Mouse (Mus musculus) frontal cortex, postnatal 14 days (tissue): Measurements from ENCODE around the gene Diexf.

ENCODE experiments used
- DNase-seq, 2 experiments: peaks; one replicate each; pipeline ENCODE4 v3.0.0; 2022; ENCODE audit warnings: low spot score in 2 of 2

The Diexf gene

DNA sequence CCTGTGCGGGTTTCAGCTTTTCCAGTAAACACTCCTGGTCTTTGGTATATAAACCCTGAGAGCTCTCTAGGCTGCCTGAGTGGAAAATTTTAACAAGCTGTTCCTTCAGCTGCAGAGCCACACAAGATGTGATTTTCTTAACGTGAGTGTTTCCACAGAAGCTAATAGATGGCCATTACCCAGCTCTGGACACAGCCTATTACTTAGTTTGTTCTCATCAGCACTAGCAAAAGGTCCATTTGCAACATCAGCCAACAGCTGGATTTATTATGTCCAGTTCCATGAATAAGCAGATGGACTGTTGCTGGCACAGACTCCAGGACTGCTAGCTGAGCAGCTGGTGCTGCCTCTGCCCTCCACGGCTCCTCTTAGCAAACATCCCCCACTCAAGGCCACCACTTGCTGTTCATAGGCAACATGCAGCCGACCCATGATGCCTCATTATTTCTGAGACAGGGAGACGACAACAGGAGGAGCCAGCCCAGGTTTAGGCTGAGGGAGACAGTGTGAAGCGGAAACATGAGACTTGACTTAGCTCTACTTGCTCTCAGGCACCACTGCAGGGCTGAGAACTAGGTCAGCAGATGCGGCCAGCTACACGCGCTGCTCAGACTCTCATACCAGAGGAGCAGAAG is 43.1 kb downstream of the Diexf start:
- no peak for DNase-seq

DNA sequence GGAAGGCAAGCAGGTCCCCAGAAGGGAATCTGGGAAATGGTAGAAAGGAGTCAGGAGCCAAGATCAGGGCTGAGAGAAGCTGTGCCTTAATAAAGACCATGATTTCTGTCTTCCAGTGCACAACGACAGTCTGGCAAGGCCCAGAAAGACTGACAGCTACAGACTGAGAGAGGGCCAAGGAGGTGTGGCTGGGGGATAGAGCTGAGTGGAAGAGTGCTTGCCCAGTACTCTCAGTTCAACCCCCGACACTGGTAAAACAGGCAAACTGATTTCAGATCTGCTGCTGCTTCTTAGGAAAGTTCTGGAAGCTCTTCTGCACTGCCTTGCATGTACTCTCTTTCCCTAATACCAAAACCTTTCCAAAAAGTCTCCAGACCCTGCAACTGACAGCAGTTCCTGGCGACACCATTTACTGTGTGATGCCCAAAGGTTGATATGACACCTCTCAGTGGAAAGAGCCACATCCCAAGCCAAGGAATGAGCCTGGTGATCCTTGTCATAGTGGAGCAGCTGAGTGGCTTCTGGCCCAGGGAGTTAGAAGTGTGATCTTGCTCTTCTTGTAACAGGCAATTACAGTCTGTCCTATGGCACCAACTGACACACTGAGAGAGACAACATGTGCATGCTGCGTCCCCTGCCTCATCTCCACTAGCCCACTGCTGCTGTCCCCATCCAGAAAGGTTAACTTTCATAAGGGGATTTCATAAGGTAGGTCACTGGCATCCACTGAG is 43.8 kb downstream of the Diexf start:
- DNase-seq, result no peak

DNA sequence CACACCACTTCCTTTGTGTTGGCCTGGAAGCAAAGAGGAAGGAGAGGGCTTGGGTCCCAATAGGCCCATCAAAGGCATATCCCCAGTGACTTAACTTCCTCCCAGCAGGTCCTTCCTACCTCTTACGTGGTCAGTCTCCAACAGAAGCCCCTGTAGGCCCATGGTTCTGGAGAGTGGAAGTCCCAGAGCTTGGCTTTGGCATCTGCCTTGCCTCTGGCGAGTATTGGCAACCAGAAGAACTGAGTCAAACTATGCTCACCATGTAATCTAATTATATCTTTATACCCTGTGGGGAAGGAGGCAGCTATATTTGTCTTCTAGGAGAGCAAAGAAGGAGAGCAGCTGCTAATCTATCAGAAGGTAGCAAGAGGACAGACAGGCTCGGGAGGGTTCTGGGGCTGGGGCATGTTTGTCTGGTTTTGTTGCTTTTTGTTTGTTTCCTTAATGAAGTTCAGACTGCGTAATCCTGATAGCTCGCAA is 44.5 kb downstream of the Diexf start:
- no peak for DNase-seq

DNA sequence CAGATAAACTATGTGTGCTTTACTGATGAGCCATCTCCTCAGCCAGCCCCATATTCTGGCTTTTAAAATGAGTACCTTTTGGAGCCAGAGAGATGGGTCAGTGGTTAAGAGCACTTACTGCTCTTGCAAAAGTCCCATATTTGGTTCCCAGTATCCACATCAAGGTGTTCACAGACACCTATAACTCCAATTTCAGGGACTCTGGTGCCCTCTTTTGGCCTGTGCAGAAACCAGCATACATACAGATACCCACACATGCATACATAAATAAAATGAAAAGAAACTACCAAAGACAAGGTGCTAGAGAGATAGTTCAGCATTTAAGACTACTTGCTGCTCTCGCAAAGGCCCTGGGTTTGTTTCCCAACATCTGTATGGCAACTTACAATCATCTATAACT is 46.1 kb downstream of the Diexf start:
- DNase-seq, result no peak

DNA sequence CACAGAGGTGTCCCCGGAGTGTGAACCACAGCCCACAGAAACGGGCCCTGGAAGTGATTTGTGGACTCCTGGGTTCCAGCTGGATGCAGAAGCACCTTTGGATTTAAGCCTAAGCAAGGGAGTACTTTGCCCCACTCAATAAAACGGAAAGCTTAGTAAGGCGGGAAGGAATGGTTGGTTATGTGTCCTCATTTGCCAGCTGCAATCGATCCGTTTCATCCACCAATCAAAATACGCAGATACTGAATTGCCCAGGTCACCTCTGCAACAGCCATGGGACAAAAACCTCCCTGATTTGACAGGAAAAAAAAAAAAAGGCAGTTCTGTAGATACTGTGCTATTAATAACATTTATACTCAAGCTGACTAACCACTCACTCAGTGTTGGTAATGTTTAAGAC is 47.0 kb downstream of the Diexf start:
- no peak for DNase-seq

DNA sequence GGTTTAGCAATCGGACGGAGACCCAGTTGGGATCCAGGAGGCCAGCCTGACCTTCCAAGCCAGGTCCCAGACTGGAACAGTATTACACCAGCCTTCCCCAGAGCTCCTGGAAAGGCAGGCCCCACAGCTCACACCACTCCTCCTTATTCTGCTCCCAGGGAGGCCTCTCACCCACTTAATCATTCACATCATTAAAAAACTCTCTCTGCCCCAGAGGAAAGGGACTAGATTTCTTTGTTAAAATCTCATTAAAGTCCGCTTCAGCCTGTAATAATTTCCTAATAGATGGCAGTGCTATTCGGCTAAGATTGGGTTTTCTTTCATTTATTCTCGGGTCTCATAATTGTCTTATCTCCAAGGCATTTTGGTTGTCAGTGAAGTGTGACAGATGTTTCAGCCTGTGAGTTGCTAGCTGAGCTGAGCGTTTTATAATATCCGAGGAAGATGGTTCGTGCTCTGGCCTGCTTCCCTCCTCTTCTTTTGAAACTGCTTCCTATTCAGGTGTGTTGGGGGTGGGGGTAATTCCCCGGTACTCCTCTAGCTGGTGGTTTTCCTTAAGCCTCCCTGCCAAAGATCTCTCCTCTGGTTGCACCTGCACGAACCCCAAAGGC is 47.7 kb downstream of the Diexf start:
- no peak for DNase-seq

DNA sequence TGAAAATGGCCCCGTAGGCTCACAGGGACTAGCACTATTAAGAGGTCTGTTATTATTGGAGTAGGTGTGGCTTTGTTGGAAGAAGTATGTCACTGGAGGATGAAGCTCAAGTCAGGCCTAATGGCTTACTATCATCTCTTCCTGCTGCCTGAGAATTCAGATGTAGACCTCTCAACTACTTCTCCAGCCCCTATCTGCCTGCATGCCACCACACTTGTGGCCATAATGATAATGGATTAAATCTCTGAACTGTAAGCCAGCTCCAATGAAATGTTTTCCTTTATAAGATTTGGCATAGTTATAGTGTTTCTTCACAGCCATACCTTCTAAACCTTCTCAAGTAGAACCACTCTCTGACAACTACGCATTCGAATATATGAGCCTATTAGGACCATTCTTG is 67.5 kb downstream of the Diexf start:
- no peak for DNase-seq

DNA sequence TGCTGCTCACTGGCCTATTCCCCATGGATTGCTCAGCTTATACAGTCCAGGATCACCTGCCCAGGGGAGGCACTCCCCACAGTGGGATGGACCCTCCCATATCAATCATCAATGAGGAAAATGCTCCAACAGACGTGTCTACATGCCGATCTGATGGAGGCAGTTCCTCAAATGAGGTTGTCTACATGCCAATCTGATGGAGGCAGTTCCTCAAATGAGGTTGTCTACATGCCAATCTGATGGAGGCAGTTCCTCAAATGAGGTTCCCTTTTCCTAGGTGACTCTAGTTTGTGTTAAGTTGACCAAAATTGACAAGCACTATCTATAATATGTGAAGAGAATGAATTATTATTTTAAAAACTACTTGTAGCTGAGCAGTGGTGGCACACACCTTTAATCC is 69.9 kb downstream of the Diexf start:
- no peak for DNase-seq

DNA sequence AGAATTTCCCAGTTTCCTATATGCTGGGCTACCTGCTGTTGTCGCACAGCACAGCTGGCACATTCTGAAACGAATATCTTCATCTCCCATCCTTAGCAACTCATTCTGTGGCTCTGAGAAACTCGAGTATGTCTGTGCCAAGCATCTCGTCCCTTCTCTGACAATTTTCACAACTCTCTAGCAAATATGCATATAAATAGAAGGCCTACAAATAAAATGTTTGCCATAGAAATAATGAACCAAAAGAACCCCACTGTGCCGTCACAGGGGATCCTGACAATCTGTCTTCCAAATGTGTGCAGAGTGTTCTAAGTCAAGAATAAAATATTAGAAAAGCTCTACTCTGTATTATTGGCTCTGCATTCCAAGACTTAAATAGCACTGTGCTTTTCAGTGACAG is 70.5 kb downstream of the Diexf start:
- no peak for DNase-seq

DNA sequence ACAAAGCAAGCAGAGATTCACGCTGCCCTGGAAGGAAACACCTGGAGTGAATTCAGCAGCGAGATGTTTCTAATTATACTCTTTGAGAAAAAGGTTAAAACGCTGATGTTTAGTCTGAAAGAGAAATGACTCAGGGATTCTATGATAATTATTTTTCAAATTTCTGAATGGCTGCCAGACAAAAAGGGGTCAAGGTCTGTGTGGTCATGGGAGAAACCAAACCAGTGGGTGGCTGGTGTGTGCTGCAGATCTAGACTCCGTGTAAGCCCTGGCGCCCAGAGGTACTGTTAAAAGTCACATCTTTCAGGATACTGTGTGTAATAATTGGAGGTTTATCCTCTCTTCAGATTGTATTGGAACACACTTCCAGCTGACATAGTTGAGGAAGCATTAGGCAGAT is 75.7 kb downstream of the Diexf start:
- no peak for DNase-seq

DNA sequence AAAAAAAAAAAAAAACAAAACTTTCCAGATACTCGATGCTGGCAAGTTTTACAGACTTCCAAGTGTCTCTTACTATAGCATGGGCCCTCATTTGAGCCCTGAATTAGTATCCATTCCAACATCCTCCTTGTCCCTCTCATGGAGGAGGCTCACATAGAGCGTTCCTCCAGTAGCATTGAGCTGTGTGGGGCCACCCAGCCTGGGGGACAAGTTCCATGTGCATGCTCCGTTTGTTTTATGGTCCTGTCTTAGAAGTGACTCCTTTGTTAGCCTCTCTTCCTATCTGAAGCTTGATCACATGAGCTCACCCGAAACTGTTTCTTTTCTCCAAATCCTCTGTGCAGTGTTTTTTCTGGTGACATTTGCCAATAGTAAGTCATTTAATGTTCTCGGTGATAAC is 77.0 kb downstream of the Diexf start:
- DNase-seq, result no peak

DNA sequence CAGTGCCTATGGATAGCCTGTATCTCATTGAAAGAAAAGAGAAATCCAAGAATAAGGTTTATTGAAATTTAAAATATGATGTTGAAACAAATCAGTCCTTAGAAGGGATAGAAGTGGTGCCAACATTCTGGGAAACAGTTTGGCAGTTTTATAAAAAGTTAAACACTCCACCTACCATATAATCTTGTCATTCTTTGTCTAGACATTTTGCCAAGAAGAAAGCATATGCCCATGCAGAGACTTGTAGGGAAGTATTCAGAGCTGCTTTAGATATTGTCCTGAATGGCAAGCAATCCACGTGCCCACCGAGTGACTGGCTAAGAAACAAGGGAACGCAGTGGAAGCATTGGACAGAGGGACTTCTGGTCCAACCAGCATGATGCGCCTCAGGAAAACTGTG is 82.5 kb downstream of the Diexf start:
- no peak for DNase-seq

DNA sequence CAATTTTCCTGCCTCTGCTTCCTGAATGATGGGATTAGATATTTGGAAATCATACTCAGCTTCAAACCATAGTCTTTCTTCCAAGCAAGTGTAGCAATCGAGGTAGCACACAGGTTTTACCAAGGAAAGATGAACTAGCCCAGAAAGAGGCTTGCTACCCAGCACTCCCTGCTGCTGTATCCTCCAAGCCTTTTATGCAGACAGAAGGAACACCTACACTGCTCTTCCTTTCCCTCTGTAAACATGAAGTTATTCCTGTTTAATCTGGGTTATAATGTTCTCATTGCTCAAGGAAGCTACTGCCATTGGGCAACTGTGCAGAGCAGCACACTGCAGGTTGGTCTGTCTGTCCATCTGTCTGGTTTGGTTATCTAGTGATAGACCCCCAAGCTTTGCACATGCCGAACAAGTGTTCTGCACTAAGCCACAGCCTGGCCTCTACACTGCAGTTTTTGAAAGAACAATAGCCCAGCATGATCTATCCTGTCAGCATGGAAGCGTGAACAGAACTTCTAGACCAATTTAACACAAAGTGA is 87.2 kb downstream of the Diexf start:
- no peak for DNase-seq
